Mouse (Mus musculus) heart, embryonic 13.5 days (tissue): ENCODE data around the gene Serpinb13. TPM values are rescaled to one million over a fixed set of nuclear protein-coding genes. Genes with fewer than 3 reads are reported as not detected.
"Not testable (repeated sequence)": the region's sequence is repeated elsewhere in the genome, so short reads cannot be mapped to it uniquely, and the experiment has no call there.

ENCODE experiments used
- ATAC-seq: fragments of 200-750 bp; cut with Nextera tagmentation; 2 replicates; pipeline ENCODE4 v1.8.0; 2017; ENCODE audit warnings: moderate TSS enrichment; ENCODE audit not compliant: insufficient number of reproducible peaks, low FRiP score, low TSS enrichment; ENCODE audit errors: extremely low read depth
- H3K27ac ChIP-seq: fragments of 300-500 bp; sonication (generic); replicated peaks from 2 replicates; pipeline ENCODE4 v1.5.1; 2015; ENCODE audit warnings: moderate library complexity, mild to moderate bottlenecking, inconsistent platforms
- H3K27me3 ChIP-seq: fragments of 300-500 bp; sonication (generic); replicated peaks from 2 replicates; pipeline ENCODE4 v1.6.1; 2015; ENCODE audit warnings: mild to moderate bottlenecking, inconsistent platforms
- H3K36me3 ChIP-seq: fragments of 300-500 bp; sonication (generic); 2 replicates; pipeline ENCODE4 v1.6.1; 2015; ENCODE audit warnings: mild to moderate bottlenecking, inconsistent platforms
- H3K4me1 ChIP-seq: fragments of 300-500 bp; sonication (generic); 2 replicates; pipeline ENCODE4 v1.6.1; 2015; ENCODE audit warnings: inconsistent platforms
- H3K4me2 ChIP-seq: fragments of 300-500 bp; sonication (generic); 2 replicates; pipeline ENCODE4 v1.6.1; 2015; ENCODE audit warnings: inconsistent platforms, mild to moderate bottlenecking, moderate library complexity
- H3K4me3 ChIP-seq: fragments of 300-500 bp; sonication (generic); 2 replicates; pipeline ENCODE4 v1.5.1; 2015; ENCODE audit warnings: moderate library complexity, mild to moderate bottlenecking, inconsistent platforms
- H3K9ac ChIP-seq: fragments of 300-500 bp; sonication (generic); 2 replicates; pipeline ENCODE4 v1.6.1; 2015; ENCODE audit warnings: inconsistent platforms, mild to moderate bottlenecking, moderate library complexity
- H3K9me3 ChIP-seq: fragments of 300-500 bp; sonication (generic); 2 replicates; pipeline ENCODE4 v1.6.1; 2016; ENCODE audit warnings: inconsistent platforms
- WGBS: fragments of 180-500 bp; shearing (Covaris S2); methylation state at CpG from one replicate; pipeline ENCODE4 v1.1.7; 2015; ENCODE audit warnings: mixed read lengths; 5-methylcytosine and 5-hydroxymethylcytosine counted together
- polyA plus RNA-seq: library from polyadenylated mRNA; unstranded; fragments of >200 nt; fragmentation: Nextera tagmentation; extraction: Ambion mirVana; gene quantifications from 2 replicates; pipeline ENCODE4 v1.2.1, GENCODE M21; 2015

The Serpinb13 gene
- polyA plus RNA-seq, 1 experiment from 2014 or later: not detected

DNA sequence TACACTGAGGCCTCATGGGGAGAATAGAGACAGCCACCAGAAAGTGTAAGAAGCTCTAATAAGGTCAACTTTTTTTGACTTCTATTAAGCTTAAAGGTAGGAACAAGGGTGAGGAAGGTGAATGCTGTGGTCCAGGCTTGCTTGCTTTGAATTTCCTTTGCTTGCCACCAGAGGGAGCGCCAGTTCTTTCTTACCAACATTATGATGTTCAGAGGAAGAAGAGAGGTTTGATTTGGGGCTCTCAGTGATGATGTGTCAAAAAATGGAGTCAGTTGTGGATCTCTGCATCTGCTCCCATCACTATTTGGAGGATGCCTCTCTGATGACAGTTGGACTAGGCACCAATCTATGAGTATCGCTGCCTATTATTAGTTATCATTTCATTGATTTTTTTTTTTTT, 33.7 kb downstream of the Serpinb13 start:
- no peak overlapping the region for H3K27ac ChIP-seq
- no peak for ATAC-seq
- 49% methylated on average over 2 of the region's 2 CpGs for WGBS

DNA sequence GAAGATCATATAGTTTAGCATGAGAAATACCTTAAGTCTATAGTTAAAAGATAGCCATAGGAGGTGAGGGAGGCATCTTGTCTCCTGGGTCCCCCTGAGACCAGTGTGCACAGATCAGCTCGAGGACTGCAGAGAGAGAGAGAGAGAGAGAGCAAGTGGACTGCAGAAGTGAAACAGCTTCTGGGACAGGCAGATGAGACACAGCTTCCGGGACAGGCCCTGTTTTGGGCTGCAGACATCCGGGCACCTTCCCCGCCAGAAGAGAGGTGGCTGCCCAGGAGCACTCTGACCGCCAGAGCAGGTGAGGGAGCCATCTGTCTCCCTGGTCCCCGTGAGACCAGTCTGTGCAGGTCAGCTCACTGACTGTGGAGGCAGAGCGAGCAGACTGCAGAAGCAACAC, 34.4 kb downstream of the Serpinb13 start:
- Histone ChIP-seq H3K9ac (no peak overlapping the region), H3K9me3 (no peaks in the 10 kb centered on the region), H3K27me3 (no peaks in the 10 kb centered on the region), H3K4me2 (no peak overlapping the region), H3K27ac (no peak overlapping the region), H3K4me1 (no peaks in the 10 kb centered on the region), H3K36me3 (no peaks in the 10 kb centered on the region), H3K4me3 (no peak overlapping the region)
- no peak for ATAC-seq
- WGBS: 73% methylated on average over 7 of the region's 7 CpGs

More for the DNA sequence above, 33.7 kb downstream of the Serpinb13 start:
- no peak overlapping the region for H3K4me3 ChIP-seq
- H3K9ac ChIP-seq: no peak overlapping the region
- H3K4me2 ChIP-seq: no peak overlapping the region
- no peaks in the 10 kb centered on the region for H3K27me3 ChIP-seq
- no peaks in the 10 kb centered on the region for H3K9me3 ChIP-seq
- no peaks in the 10 kb centered on the region for H3K4me1 ChIP-seq
- H3K36me3 ChIP-seq: no peaks in the 10 kb centered on the region

DNA sequence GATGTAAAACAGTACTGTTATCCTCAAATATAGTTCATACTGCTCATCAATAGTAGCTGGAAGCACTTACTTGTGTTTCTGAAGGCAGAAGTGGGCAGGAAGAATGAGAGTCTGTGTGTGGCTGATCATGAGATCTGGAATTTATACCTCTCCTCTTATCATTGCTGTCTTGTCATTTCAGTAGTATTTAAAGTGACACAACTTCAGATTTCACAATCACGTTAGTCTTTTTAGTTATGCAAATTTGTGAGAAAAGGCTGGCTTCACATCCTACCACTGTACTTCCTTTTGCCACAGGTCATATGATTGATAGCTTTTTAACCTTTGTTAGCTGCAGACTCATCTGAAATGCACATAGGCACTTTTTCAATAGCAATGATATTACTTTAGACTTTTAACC, 45.1 kb downstream of the Serpinb13 start:
- ATAC-seq: no peak
- 33% methylated on average over 1 of the region's 1 CpGs for WGBS

DNA sequence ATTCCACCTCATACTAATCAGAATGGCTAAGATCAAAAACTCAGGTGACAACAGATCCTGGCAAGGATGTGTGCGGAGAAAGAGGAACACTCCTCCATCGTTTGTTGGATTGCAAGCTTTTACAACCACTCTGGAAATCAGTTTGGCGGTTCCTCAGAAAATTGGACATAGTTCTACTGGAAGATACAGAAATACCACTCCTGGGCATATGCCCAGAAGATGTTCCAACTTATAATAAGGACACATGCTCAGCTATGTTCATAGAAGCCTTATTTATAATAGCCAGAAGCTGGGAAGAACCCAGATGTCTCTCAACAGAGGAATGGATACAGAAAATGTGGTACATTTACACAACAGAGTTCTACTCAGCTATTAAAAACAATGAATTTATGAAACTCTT, 53.5 kb downstream of the Serpinb13 start:
- not testable (repeated sequence) for H3K27ac ChIP-seq, H3K27me3 ChIP-seq, H3K9ac ChIP-seq, H3K9me3 ChIP-seq, H3K36me3 ChIP-seq, H3K4me3 ChIP-seq, H3K4me1 ChIP-seq, H3K4me2 ChIP-seq, ATAC-seq
- 75% methylated on average over 3 of the region's 3 CpGs for WGBS

More for the DNA sequence above, 45.1 kb downstream of the Serpinb13 start:
- no peaks in the 10 kb centered on the region for H3K36me3 ChIP-seq
- no peak overlapping the region for H3K4me3 ChIP-seq
- H3K4me2 ChIP-seq: no peak overlapping the region
- no peak overlapping the region for H3K9ac ChIP-seq
- H3K9me3 ChIP-seq: no peaks in the 10 kb centered on the region
- H3K27me3 ChIP-seq: no peaks in the 10 kb centered on the region
- H3K4me1 ChIP-seq: no peaks in the 10 kb centered on the region
- no peak overlapping the region for H3K27ac ChIP-seq

Other genes with a start within 250 kb of the Serpinb13 start
- 8.3 and 9.7 TPM in 2 replicates for gene Kdsr, start 221.3 kb upstream of the Serpinb13 start, polyA plus RNA-seq
- gene Vps4b, start 184.3 kb upstream of the Serpinb13 start, polyA plus RNA-seq: 39.0 and 40.3 TPM in 2 replicates
- gene Serpinb5, start 119.8 kb upstream of the Serpinb13 start, polyA plus RNA-seq: not detected in 2 replicates
- 0.09 and 0.43 TPM in 2 replicates for gene Serpinb12, start 46.5 kb upstream of the Serpinb13 start, polyA plus RNA-seq
- not detected in 2 replicates for gene Serpinb3a, start 71.3 kb downstream of the Serpinb13 start, polyA plus RNA-seq
- gene Serpinb3d, start 102.5 kb downstream of the Serpinb13 start, polyA plus RNA-seq: not detected in 2 replicates